Mouse (Mus musculus): ENCODE data around the gene Zfyve1. TPM values are rescaled to one million over a fixed set of nuclear protein-coding genes. Genes with fewer than 3 reads are reported as not detected.

The Zfyve1 gene
- polyA plus RNA-seq, 1 experiment from 2014 or later, result 21.9 TPM

DNA sequence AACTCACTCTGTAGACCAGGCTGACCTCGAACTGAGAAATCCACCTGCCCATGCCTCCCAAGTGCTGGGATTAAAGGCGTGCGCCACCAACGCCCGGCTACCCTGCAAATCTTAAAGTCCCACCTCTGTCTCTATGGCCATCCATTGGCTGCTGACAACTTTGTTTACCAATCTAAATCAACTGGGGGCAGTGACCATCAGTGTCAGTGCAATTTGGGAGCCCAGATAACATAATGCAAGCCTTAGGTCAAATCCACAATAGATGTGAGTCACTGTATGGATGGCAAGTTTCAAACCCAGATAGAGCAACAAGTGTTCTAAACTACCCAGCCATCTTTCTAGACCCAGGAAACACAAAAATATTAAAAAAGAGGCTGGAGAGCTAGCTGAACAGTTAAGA, 5.3 kb upstream of the Zfyve1 start:
- Histone ChIP-seq H3K4me1 (no peaks in the 10 kb centered on the region), H3K27ac (no peak overlapping the region), H3K9me3 (replicated peaks) (no peaks in the 10 kb centered on the region), H3K27me3 (ENCODE audit: low read depth, poor library complexity, severe bottlenecking) (no peaks in the 10 kb centered on the region), H3K36me3 (no peaks in the 10 kb centered on the region), H3K4me3 (no peak overlapping the region)
- 82% methylated on average over 5 of the region's 5 CpGs for WGBS
- DNase-seq (ENCODE audit: low spot score), result no peak

DNA sequence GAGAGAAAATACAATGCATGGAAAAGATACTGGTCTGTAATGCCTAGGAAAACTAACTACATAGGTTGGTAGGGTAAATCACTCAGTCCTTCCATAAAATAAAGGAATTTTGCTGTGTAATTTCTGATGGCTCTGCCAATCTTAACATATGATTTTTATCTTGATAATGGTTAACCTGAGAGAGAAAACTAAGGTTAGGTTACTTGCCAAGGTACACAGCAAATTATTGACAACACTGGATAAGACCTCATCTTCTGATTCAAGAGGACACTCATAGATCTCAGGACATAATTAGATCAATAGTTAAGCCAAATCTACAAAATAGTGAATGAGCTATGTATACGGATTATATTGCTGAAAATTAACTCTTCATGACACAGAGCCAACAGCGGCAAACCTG, 859 bp upstream of the Zfyve1 start:
- Histone ChIP-seq H3K9me3 (replicated peaks) (no peaks in the 10 kb centered on the region), H3K27ac (no peak overlapping the region), H3K27me3 (ENCODE audit: low read depth, poor library complexity, severe bottlenecking) (no peaks in the 10 kb centered on the region), H3K36me3 (peaks cover 22% of the 10 kb centered on the region), H3K4me3 (no peak overlapping the region), H3K4me1 (peaks cover 9% of the 10 kb centered on the region; the same call in 1 of the 2 replicates)
- DNase-seq (ENCODE audit: low spot score), result no peak
- WGBS, result 94% methylated on average over 2 of the region's 2 CpGs

DNA sequence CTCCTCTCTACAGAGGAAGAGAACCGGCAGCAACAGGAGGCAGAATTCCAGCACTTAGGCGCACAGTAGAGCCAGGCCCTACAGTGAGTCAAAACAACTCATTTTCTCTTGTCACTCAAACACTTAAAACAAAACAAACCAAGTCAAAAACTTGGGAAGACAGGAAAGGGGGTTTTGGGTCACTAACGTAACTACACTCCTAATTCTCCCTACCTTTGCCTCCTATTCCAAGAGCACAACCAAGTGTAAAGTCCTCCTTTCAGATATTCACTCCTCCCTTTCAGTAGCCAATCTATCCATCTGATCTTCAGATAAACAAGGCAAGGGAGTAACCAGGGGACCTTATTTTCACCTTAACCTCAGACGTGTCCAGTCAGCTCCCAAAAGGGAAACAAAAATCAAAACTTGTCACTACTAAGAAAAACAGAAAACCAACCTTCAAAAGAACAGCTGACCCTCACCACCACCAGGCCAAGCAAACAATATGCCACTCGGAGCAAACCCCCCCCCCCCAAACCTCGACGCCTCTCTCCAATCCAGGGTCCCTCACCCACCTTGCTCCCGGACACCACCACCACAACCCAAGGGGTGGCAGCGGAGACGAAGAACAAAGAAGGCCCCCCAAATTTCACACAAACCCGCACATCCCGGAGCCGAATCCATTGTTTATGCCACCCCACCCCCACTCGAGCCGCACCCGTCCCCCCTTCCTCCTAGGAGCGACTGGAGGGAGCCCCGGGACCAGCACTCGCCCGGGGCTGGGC, 649 bp downstream of the Zfyve1 start:
- peaks cover 9% of the 10 kb centered on the region; the same call in 1 of the 2 replicates for H3K4me1 ChIP-seq
- no peak for DNase-seq (ENCODE audit: low spot score)
- H3K36me3 ChIP-seq, result peaks cover 35% of the 10 kb centered on the region
- no peaks in the 10 kb centered on the region for H3K9me3 ChIP-seq (replicated peaks)
- WGBS, result 7% methylated on average over 20 of the region's 20 CpGs
- no peaks in the 10 kb centered on the region for H3K27me3 ChIP-seq (ENCODE audit: low read depth, poor library complexity, severe bottlenecking)
- peak overlapping the region; percentile 97 for H3K4me3 ChIP-seq
- H3K27ac ChIP-seq, result peak overlapping the region; percentile 93

DNA sequence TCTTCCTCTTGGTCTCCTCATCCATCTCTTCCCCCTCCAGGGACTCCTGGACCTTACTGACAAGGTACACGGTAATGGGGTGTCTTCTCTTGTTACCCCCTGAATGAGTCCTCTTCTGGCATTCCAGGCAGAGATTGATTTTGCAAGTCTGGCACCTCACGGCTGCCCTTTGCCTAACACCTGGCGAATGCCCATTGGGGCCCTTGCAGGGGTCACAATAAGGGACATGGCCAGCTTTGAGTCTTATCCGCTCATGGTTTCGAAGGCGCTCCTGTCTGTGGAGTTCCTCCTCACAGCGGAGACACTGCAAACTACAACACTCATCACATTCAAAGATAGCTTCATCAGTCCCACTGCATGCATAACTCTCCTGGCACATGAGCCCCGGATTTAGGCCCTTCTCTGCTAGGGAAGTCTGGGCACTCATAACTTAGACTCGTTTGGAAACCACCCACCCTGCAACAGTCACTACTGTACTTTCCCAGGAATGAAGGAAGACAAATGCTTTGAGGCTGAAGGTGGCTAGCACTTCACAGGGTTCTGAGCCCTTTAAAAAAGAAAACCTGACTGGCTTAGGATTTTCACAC, 2.5 kb downstream of the Zfyve1 start:
- Histone ChIP-seq H3K27me3 (ENCODE audit: low read depth, poor library complexity, severe bottlenecking) (no peaks in the 10 kb centered on the region), H3K9me3 (replicated peaks) (no peaks in the 10 kb centered on the region), H3K4me1 (peaks cover 9% of the 10 kb centered on the region; the same call in 1 of the 2 replicates), H3K27ac (no peak overlapping the region), H3K4me3 (no peak overlapping the region), H3K36me3 (peaks cover 54% of the 10 kb centered on the region)
- DNase-seq (ENCODE audit: low spot score), result no peak
- 89% methylated on average over 9 of the region's 9 CpGs for WGBS

DNA sequence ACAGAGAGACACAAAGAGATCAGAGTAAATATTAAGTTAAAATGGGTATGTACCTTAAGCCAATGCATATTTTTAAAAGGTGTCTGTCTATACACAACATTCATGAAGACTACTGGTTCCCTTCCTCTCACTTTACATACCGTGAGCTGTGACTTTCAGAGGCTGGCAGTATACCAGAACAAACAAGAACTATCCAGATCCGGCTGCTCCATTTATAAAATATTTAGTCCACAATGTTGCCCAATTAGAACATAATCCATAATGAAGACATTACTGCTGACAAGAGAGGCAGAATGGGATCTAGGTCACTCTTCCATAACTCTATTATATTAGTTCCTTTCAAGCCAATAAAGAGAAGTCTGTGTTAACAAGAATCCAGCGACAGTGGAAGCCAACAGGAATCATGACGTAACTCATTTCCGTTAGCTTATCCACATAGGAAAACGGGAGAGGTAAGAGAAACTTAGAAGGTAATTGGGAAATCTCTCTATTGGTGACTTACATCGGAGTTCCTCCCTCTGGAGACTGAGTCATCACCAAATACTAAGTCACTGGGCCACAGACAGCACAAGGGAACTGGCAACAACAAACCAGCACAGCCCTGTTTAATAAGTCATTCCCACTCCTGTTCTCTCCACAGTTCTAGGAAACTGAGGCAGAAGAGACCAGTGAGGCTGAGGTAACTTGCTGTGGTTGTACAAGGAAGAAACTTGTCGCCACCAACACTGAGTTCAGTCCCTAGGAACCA, 5.1 kb downstream of the Zfyve1 start:
- H3K9me3 ChIP-seq (replicated peaks), result no peaks in the 10 kb centered on the region
- H3K36me3 ChIP-seq, result peaks cover 80% of the 10 kb centered on the region
- no peaks in the 10 kb centered on the region for H3K27me3 ChIP-seq (ENCODE audit: low read depth, poor library complexity, severe bottlenecking)
- WGBS, result 96% methylated on average over 8 of the region's 8 CpGs
- H3K27ac ChIP-seq, result no peak overlapping the region
- no peak for DNase-seq (ENCODE audit: low spot score)
- no peak overlapping the region for H3K4me3 ChIP-seq
- peaks cover 9% of the 10 kb centered on the region; the same call in 1 of the 2 replicates for H3K4me1 ChIP-seq

DNA sequence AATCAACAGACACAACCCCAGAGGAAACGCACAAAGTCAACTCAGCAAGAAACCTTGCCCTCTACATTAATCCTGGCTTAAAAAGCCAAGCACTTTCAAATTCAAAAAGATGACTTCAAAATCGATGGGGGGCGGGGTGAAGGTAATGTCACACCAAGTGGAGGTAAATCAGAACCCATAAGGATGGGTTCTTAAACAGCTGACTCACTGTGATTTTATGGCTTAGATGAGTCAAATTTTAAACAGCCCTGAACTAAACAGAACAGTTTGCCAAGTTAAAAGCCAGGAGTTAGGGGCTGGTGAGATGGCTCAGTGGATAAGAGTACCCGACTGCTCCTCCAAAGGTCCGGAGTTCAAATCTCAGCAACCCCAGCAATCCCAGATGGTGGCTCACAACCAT, 10.4 kb downstream of the Zfyve1 start:
- WGBS, result 94% methylated on average over 5 of the region's 5 CpGs
- no peaks in the 10 kb centered on the region for H3K27me3 ChIP-seq (ENCODE audit: low read depth, poor library complexity, severe bottlenecking)
- H3K4me3 ChIP-seq, result no peak overlapping the region
- H3K27ac ChIP-seq, result no peak overlapping the region
- no peak for DNase-seq (ENCODE audit: low spot score)
- no peaks in the 10 kb centered on the region for H3K9me3 ChIP-seq (replicated peaks)
- no peaks in the 10 kb centered on the region for H3K4me1 ChIP-seq
- peaks cover 83% of the 10 kb centered on the region for H3K36me3 ChIP-seq

DNA sequence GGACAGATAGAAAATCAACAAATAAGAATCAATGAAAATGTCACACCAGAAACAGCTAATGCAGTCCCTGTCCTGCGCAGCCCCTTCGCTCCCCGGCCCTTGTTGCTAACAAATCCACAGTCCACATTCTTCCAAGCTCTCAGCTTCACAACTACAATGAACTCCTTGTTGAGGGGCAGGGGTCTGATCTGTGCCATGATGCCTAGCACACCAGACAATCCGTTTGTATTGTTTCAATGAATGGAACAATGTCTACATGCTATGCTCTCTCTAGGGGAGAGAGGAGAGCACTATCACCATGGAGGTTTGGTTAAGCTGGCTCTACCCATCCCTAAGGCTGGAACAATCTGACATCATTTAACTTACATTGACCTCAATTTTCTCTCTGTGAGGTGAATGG, 14.3 kb downstream of the Zfyve1 start:
- Histone ChIP-seq H3K9me3 (replicated peaks) (no peaks in the 10 kb centered on the region), H3K36me3 (peaks cover 61% of the 10 kb centered on the region), H3K27ac (no peak overlapping the region), H3K4me1 (no peaks in the 10 kb centered on the region), H3K4me3 (no peak overlapping the region), H3K27me3 (ENCODE audit: low read depth, poor library complexity, severe bottlenecking) (no peaks in the 10 kb centered on the region)
- no peak for DNase-seq (ENCODE audit: low spot score)
- 89% methylated on average over 4 of the region's 4 CpGs for whole genome bisulfite sequencing

DNA sequence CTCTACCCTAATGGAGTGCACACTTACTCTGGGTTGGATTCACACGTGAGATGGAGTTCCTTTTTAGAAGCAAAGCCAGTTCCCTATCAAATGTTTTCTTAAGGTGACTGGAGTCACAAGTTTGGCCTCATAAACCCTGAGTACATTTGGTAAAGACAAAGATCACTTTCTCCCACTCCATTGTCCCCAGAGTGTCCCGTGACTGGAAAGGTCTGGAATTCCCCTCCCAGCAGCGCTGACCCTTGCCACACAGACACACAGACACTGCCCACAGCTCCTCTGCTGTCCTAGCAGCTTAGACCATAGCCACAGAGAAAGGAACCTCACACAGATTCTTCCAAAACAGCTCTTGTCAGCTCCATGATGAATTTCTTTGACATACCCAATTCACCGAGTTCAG, 14.9 kb downstream of the Zfyve1 start:
- Histone ChIP-seq H3K4me3 (no peak overlapping the region), H3K9me3 (replicated peaks) (no peaks in the 10 kb centered on the region), H3K4me1 (no peaks in the 10 kb centered on the region), H3K27ac (no peak overlapping the region), H3K36me3 (peaks cover 60% of the 10 kb centered on the region), H3K27me3 (ENCODE audit: low read depth, poor library complexity, severe bottlenecking) (no peaks in the 10 kb centered on the region)
- 78% methylated on average over 4 of the region's 4 CpGs for WGBS
- DNase-seq (ENCODE audit: low spot score), result no peak

DNA sequence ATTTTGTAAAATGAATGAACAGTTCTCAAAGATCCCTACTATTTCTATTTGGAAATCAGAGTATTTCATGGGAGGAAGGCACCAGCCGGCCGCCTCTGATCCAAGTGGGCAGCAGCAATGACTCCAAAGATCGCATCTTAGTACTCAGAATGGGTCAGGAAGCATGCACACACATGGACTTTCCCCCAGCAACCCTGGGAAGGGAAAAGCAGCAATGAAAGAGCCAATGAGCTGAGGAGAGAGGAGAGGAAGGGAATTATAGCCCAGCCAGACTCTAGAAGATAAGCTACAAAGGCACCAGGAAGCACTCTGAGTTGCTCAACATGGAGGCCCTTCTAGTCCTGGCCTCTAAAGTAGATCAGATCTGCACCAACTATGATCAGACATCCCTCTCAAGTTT, 16.7 kb downstream of the Zfyve1 start:
- H3K27me3 ChIP-seq (ENCODE audit: low read depth, poor library complexity, severe bottlenecking), result no peaks in the 10 kb centered on the region
- DNase-seq (ENCODE audit: low spot score), result no peak
- H3K9me3 ChIP-seq (replicated peaks), result no peaks in the 10 kb centered on the region
- H3K4me1 ChIP-seq, result no peaks in the 10 kb centered on the region
- no peak overlapping the region for H3K27ac ChIP-seq
- no peak overlapping the region for H3K4me3 ChIP-seq
- H3K36me3 ChIP-seq, result peaks cover 64% of the 10 kb centered on the region
- 97% methylated on average over 3 of the region's 3 CpGs for WGBS

DNA sequence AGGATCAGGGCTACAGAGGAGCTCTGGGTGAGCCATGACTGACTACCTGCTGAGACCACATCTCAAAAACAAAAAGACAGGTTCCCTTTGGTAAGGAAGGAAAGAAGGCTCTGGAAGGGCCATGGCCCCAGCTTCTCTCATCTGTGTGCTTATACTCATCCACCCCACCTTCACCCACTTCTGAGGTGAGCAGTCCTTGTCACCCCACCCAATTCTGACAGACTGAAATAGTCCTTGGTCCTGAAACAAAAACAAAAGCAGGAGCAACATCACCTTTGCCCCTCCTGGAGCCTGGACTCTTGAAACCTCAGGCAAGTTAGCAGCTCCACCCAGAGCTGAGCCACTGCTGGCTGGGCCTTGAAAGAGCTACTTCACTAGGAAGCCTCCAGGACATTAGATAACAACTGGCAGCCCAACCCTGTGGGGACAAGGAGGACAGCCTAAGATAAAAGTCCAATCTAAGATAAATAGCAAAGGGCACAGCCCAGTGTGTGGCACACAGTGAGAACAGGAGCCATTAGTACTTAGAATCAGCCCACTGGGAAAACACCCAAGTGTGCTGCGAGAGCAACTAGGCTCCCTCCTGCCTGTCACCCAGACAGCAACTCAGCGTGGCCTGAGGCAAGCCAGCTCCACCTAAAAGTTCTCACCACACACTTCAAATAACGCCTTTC, 18.0 kb downstream of the Zfyve1 start:
- no peaks in the 10 kb centered on the region for H3K4me1 ChIP-seq
- no peaks in the 10 kb centered on the region for H3K9me3 ChIP-seq (replicated peaks)
- no peak overlapping the region for H3K4me3 ChIP-seq
- H3K27me3 ChIP-seq (ENCODE audit: low read depth, poor library complexity, severe bottlenecking), result no peaks in the 10 kb centered on the region
- peaks cover 67% of the 10 kb centered on the region for H3K36me3 ChIP-seq
- DNase-seq (ENCODE audit: low spot score), result no peak
- no peak overlapping the region for H3K27ac ChIP-seq
- WGBS, result 47% methylated on average over 3 of the region's 3 CpGs

DNA sequence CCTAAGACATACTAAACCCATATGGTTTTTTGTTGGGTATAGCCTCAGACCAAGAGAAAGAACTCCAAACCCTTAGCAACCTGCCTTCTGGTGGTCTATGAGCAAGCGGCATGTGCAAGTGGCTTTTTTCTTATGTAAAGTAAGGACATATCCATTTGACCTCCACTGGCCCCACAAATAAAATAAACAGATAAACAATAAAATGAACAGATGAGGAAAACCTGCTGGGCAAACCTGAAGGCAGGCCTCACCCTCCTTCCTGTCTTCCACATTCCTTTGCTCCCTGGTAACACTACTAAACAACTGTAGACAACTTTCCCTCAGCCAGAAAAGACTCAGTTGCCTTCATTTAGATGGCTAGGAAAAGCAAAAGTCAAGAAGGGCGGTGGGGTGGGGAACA, 18.7 kb downstream of the Zfyve1 start:
- no peak overlapping the region for H3K27ac ChIP-seq
- DNase-seq (ENCODE audit: low spot score), result no peak
- H3K36me3 ChIP-seq, result peaks cover 66% of the 10 kb centered on the region
- no peak overlapping the region for H3K4me3 ChIP-seq
- H3K4me1 ChIP-seq, result no peaks in the 10 kb centered on the region
- WGBS, result 87% methylated on average over 2 of the region's 2 CpGs
- H3K27me3 ChIP-seq (ENCODE audit: low read depth, poor library complexity, severe bottlenecking), result no peaks in the 10 kb centered on the region
- H3K9me3 ChIP-seq (replicated peaks), result no peaks in the 10 kb centered on the region

DNA sequence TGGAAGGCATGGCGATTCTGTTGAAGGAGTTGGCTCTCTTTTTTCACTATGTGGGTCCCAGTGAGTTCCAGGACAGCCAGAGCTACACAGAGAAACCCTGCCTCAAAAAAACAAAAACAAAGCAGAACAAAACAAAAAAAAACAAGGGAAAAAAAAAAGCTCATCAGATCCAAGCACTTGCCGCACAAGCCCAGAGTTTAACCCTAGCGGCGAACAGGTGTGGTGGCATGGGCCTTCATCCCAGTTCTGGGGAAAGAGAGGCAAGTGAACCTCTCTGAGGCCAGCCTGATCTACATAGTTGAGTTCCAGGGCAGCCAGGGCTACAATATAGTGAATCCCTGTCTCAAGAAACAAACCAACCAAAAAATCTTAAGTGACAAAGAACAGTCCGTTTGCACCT, 19.6 kb downstream of the Zfyve1 start:
- WGBS, result 96% methylated on average over 5 of the region's 5 CpGs
- no peak for DNase-seq (ENCODE audit: low spot score)
- H3K4me3 ChIP-seq, result no peak overlapping the region
- H3K36me3 ChIP-seq, result peaks cover 70% of the 10 kb centered on the region
- H3K27me3 ChIP-seq (ENCODE audit: low read depth, poor library complexity, severe bottlenecking), result no peaks in the 10 kb centered on the region
- H3K4me1 ChIP-seq, result no peaks in the 10 kb centered on the region
- no peak overlapping the region for H3K27ac ChIP-seq
- H3K9me3 ChIP-seq (replicated peaks), result no peaks in the 10 kb centered on the region

DNA sequence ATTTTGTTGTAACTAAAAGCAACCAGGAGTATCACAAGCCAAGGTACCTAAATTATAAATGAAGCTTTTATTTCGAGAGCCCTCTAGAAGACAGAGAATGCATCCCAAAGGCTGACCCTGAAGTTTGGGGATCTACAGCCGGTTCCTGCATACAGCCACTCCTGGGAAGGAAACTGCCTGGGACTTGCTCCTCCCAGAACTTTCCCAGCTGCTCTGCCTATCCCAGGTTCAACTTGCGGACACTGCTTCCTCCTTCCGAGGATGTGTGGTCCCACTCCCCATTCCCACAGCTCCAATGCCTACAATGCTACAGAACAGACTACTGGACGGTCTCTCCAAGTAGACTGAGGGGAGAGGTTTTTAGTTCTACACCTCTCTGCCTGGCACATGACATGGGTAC, 24.3 kb downstream of the Zfyve1 start:
- H3K4me1 ChIP-seq, result no peaks in the 10 kb centered on the region
- no peaks in the 10 kb centered on the region for H3K9me3 ChIP-seq (replicated peaks)
- 87% methylated on average over 5 of the region's 5 CpGs for WGBS
- H3K36me3 ChIP-seq, result peaks cover 87% of the 10 kb centered on the region
- DNase-seq (ENCODE audit: low spot score), result no peak
- H3K4me3 ChIP-seq, result no peak overlapping the region
- no peak overlapping the region for H3K27ac ChIP-seq
- H3K27me3 ChIP-seq (ENCODE audit: low read depth, poor library complexity, severe bottlenecking), result no peaks in the 10 kb centered on the region

Data from limb, embryonic 10.5 days (tissue).